Mouse (Mus musculus): ENCODE measurements around the gene Itpkb.
A peak's percentile ranks its signal among the peaks of the same experiment; 100 is the strongest.

The Itpkb gene

DNA sequence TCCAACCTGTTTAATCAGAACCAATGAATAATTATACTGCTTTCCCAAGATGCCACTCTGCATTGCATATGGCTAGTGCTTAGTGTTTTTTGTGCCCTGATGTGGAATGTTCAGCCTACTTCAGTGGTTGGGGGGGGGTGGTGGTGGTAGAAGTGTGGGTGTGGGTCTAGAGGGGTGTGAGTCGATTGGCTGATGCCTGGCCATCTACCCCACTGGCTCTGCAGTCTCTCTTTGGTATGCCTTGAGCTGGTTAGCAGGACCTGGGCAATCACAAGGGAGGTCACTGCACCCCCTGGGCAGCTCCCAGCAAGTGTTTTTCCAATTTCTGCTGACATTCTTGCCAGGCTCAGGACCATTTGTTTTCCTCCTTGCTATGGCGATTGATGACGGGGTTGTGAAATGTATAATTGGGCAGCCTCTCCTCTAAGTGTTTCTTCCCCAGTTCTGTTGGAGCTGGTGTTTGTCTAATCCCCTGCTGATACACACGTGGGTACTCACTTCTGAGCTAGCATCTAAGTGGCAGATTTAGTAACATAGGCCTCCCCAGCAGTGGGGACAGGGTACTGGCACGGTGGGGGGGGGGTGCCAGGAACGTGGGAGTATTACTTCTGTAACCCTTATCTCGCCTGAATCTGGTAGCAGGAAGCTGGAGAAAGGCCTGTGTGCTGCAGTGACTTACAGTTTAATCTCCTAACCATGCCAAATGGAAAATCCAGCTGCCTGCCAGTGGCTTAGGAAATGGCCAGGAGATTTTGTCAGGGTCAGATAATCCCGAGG lies 13.3 kb downstream of the Itpkb start:
- DNase-seq (ENCODE audit: low spot score) = no peak

DNA sequence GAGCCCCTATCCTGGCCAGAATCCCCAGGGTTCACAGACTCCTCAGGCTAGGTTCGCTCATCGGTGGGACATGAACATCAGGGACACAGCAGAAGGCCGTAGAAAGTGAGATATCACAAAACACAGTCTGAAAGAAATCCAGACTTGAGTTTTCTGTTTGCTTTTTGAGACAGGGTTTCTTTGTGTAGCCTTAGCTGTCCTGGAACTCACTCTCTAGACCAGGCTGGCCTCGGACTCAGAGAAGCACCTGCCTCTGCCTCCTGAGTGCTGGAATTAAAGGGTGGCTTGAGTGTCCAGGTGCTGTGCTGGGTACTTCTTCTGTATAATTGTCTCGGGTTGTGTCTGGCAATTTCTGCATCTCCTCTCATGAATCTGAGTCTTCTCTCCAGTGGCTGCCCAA lies 14.8 kb downstream of the Itpkb start:
- DNase-seq (ENCODE audit: low spot score) = no peak

DNA sequence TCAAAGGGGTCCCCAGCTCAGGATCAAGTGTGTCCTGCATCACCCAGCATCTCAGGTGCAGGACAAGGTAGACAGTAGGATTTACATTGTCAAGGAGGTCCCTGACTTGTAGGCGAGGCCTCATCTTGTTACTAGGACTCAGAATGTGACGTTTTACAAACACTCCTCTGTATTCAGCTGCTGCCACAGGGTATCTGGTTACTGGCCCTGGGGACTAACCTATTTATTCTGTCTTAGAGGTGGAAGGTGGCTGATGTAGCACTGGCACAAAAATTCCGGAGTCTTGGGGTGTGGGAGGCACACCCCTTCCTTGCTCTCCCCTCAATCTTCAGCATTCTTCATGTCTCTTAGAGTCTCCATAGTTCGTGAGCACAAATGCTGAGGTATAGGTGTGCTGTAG lies 16.8 kb downstream of the Itpkb start:
- DNase-seq (ENCODE audit: low spot score) = no peak

DNA sequence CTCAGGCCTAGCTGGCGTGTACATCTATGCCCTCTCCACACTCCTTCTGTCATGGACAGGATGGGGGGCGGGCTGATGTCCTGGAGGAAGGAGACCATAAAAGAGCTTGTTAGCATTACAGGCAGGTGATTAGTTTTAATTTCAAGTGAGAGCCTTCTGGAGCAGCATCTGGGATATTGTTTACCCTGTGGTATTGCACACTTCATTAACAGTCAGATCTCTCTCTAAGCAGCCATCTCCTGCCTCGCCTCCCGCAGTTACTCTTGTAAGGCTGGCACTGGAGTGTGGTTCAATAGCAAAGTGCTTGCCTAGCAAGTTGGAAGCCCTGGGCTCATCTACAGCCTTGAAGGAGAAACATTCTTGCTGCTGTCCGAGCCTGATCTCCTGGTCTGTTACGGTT lies 17.6 kb downstream of the Itpkb start:
- no peak for DNase-seq (ENCODE audit: low spot score)

DNA sequence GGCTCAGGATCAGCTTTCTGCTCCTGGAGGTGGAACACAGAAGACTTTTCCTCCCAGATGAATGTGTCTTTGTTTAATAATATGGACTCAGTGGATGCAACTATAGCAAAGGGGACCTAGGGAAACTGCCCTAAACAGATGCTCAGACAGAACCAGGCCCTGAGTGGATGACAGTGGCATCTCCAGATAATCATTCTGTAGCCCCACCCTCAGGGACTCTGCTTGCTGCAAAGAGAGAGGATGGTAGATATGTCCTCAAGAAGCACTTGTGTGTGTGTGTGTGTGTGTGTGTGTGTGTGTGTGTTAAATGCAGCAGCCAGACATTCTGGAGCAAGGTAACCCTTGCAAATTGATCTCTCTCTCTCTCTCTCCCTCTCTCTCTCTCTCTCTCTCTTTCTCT lies 18.8 kb downstream of the Itpkb start:
- DNase-seq (ENCODE audit: low spot score) = no peak

DNA sequence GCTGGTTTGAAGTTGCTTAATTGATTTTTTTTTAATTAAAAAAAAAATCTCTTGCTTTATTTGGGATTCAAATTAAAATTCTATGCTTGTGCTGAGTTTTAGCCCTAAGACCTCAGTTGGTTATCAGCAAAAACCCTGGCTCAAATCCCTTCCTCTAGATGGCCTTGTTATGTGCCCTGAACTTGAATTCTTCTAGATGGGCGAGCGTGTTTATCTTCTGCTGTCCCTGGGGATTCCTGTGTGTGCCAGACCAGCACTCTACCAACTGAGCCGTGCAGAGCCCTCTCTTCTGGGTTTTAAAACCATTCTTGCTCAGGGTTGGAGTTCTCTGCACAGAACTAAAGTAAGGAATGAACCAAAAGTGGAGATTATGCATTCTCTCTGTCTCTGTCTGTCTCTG lies 22.0 kb downstream of the Itpkb start:
- no peak for DNase-seq (ENCODE audit: low spot score)

DNA sequence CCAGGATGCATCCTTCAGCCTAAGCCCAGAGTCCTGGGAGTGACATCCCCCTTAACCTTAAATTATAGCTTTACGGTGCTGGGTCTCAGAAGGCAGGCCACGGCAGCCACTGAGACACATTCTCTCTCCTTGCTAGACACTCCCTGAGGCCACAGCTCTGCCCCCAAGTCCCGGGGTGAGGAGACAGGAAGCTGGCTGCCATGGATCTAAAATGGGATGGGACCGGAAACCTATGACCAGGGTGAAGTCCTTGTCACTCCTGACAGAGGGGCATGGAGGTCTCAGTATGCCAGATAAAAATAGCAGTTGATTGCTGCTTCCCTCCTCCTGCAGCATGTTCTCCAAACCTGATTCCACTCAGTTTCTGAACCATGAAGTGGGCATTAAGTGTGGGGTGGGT lies 23.8 kb downstream of the Itpkb start:
- DNase-seq (ENCODE audit: low spot score) = no peak

DNA sequence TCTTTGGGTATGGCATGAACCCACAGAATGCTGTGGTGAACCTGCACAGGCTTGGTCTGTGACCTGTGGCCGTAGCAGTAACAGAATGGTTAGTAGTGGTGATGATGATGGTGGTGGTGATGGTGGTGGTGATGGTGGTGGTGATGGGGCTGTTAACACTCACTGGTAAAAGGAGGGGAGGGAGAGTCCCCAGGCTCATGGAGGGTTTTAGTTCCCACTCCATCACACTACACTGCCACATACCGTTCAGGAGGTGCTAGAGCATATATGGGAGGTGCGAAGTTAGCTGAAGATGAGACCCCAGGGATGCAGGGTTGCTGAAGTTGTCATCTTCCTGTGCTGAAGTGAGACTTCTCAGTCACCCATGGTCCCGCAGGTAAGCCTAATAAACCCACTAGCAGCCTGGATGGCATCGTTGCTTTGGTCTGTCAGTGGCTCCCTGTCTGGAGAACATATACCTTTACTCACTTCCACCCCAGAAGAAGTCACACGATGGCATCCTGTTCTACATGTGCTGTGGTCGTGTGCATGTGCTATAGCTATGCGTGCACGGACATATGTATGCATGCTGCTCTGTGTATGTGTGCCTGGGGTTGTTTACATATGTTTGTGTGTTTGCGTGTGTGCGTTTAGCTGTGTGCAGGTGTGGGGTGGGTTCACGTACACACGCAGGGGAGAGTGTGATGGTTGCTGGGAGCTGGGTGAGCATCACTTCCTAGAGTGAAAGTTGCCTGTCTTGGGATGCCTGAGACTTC lies 24.9 kb downstream of the Itpkb start:
- DNase-seq (ENCODE audit: low spot score) = no peak

DNA sequence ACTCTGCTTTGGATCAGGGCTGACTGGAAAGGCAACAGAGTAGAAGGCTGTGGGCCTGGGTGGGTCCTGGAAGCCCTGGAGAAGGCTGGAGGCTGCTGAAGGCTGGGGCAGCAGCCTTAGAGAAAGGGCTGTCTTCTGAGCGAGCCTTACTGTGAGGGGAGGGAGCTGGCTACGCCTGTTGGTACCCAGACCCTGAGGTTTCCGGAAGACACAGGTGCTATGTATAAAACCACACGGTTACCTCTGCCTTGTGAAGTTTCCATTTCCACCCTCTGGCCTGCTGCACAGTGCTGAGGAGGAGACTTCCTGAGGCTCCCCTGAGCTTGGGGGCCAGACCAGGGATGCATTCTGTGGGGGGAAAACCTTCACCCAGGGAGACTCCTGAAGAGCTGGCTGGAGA lies 25.9 kb downstream of the Itpkb start:
- DNase-seq (ENCODE audit: low spot score) = peak; percentile 83

DNA sequence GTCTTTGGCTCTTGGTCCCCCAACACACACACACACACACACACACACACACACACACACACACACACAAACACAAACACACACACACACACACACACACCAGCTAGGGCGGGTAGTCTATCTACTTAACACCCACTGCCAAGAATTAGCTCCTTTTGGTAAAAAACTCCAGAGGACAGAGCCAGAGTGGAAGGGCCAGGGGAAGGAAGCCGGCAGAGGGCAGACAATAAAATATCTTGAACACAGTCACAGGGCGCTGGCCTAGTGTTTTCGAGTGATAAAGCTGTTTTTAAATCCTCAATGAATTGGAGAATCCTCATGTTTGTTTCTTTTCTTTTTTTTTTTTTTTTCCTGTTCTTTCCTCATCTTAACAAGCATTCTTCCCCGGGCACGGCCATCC lies 26.6 kb downstream of the Itpkb start:
- no peak for DNase-seq (ENCODE audit: low spot score)

DNA sequence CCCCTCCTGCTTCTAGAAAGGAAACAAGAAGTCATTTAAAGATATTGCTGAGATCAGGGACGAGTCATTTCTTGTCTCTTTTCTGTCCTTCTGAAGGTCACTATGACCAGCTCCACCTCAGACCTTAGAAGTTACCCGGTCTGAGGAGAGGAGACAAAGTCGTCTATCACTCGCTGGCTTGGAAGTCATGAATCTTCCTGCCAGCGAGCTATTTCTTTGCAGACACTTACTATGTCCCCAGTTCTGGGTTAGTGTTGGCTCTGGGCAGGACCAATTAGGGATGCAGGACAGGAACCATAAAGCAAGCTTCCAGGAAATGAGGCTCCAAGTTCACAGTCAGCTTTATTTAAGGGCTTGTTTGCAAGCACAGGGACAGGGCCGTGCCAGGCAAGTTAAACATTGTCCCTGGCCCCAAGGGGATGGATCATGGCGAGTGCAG lies 27.6 kb downstream of the Itpkb start:
- DNase-seq (ENCODE audit: low spot score) = no peak

DNA sequence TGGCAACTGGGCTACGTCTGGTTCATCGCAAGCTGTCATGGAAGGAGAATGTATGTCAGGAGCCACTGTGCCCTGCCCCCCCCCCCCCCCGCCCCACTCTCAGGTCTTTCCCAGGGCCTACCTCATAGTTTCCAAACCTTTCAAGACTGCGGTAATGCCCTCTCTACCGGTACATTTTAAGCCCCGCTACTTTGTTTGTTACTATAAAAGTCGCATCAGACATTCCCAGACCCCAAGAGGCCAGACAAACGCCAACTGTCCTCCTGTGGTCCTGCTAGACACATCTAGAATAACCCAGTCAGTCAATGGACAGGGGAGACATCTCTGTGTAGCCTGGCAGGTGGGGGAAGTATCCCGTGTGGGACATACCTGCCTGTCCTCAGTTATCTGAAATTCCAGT lies 28.2 kb downstream of the Itpkb start:
- DNase-seq (ENCODE audit: low spot score) = no peak

DNA sequence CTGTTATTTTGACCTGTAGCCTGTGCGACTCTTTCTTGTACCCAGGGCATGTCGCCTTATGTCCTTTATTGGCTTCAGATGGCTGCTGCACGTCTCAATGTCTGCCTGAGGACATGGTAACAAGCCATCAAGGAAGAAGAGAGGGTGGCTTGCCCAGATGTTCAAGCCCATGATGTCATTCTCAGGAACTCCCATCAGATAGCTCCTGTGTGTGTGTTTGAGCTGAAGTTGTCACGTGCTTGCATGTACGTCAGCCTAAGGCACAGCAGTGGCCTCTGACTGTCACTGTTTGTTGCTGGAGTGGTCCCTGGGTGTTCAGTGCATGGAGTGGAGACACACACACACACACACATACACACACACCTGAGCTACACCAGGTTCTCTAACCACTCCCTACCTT lies 29.0 kb downstream of the Itpkb start:
- DNase-seq (ENCODE audit: low spot score) = peak; percentile 87

DNA sequence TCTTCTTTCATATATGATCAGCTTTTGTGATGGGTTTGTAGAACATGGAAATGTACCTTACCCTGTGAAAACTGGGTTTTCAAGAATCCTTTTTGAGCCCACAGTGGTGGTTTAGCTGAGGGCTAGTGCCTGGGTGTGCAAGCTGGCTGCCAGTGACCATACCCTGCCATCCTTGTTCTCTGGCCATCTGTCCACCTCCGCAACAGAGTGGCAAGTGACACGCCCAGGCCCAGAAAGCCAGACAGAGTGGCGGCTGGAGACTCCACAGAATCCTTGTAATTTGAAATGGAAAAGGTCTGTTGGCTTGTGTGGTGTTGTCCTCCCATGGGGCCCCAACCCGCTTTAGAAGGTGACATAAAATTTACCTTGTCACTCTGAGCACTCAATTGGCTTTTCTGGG lies 31.9 kb downstream of the Itpkb start:
- no peak for DNase-seq (ENCODE audit: low spot score)

DNA sequence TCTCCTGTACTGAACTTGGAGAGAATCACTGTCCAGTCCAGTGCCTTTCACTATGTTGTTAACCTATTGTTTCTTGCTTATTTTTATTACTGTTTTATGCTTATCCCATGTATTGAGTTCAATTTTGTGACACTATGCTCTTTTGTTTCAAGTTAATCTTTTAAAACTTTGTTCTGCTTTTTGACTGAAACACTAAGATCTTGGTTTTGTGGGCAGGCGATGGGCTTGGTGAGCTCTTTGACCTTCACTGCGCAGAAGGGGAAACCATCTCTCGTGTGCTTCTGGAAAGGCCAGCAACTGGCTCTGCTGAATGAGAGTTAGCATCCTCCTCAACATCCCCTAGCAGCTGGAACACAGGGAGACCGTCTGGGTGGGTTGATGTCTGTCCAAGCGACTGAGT lies 32.6 kb downstream of the Itpkb start:
- no peak for DNase-seq (ENCODE audit: low spot score)

DNA sequence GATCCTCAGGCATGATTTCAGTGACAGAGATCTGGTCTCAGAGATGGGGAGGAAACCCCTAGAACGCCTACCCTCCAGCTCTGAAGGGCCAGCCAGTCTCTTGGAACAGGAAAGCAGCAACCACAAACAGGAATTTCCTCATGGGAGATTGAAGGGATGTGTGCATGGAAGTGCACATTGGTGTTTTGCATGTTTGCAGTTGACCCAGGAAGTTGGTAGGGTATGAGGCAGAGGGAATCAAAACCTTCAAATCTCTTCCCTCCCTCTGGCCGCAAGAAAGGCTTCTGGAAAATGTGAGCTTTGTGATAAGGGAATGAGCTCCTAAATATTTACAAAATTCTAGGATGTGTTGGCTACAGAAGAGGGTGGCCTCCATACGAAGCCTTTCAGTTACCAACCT lies 33.0 kb downstream of the Itpkb start:
- no peak for DNase-seq (ENCODE audit: low spot score)

DNA sequence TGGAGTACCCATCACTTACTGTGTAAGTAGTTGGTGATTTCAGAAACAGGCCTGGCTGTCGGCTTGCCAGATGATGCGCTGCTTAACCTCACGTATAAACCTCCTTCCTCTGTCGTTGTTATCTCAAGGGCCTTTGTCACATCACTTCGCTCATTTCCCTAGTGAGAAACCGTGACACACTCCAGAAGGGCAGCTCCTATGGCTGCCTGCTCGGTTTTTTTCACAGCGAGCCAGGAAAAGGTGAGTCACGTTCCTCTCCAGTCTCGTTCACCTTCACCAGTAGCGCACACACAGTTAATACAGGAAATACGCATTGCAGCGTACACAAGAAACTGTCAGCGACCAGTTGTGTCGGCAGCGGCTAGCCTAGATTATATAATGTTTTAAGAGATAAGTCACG lies 33.7 kb downstream of the Itpkb start:
- DNase-seq (ENCODE audit: low spot score) = peak; percentile 88

DNA sequence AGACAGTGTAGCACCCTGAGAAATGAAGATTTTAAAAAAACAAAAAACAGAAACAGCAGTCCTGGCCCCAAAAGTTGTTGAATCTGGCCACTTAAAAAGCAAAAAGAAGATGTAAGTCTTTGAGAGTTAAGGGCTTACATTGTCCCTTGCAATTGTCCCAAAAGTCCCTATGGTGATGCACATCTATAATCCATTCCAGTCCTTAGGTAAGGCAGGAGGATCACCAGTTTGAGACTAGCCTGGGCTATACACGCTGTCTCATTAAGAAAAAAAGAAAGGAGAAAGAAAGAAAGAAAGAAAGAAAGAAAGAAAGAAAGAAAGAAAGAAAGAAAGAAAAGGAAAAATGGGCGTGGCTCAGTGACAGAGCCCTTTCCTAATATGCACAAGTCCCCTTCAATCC lies 34.4 kb downstream of the Itpkb start:
- no peak for DNase-seq (ENCODE audit: low spot score)

DNA sequence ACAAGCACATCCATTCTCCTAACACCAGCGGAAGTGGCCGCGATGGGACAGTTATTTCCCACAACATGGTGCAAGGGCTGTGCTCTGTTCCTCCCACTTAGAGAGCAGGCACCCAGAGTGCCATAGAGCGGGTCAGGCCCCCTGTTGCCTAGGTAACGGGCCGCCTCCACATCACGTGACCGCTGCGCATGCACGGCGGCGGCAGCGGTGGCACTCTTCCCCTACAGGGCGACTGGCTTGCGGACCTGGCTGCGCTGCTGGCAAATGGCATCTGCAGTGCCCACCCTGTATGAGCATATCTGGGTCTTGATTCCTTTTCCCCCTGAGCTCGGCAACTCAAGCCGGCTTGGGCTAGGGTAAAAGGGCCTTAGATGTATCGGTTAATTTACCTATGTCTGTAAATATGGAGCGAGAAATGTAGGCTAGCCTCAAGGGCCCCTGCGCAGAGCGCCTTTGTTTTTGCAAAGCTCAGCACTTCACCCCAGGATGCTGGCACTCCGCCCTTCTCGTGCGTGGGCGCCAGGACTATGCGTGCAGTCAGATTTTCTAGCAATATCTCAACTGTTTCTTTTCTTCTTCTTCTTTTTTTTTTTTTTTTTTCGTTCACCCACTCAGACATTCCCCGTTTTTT lies 35.0 kb downstream of the Itpkb start:
- peak; percentile 94 for DNase-seq (ENCODE audit: low spot score)

DNA sequence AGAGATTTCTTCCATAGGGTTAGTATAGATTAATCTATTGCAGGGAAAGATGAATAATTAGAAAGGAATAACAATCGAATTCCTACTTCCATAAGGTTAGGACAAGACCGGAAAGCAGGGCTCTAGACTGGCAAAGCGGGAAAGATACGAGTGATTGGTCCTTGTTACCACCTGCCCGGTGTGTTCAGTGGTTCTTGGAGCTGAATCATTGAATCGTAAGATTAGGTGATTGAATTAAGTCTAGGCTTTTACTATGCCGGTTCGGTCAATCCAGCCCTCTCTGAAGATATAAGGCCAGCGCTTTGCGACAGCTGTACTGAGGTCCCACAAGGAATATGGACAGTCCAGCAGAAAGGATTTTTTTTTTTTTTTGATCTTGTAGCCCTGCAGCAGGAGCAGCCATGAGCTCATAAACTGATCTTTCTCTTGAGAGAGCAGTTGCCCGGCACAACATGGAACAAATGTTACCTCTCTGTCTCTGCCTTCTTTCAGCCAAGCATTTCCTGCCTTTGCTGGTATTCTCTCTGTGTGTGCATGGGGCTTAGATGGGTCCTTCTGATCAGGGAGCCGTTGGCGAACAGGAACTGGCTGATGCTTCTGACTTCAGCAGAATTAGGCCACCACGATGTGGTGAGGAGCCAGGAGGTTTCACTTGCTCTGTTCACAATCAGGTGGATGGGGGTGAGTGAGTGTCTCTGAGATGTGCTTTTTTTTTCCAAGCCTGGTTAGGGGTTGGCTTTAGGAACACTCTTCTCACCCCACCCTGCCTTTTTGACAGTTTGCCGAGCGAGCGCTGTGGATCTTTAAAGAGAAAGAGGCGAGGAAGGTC lies 35.9 kb downstream of the Itpkb start:
- DNase-seq (ENCODE audit: low spot score) = peak; percentile 79

DNA sequence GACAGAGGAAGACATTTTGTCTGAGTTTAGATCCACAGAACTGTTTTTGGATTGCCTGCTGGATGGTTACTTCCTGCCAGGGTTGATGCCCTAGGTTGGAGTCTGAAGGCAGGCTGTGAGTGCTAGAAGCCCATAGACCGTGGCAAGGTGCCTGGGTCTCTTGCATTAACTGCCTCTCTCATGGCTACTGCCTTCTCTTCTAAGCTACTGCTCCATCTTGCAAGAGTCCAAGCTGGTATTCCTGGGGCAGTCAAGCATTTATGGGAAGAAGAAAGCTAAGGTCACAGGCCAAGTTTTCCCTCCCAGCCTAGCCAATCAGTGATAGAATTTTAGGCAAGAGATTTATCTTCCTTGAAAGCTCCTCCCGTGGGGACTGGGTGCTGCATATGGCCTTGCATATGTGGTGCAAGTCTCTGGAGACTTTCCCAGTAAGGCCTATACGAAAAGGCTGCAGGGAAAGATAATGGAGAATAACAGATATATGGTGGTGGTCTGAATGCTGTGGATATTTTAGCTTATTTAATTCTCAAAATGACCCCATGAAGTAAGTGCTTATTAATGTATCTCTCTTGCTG lies 36.8 kb downstream of the Itpkb start:
- DNase-seq (ENCODE audit: low spot score) = no peak

DNA sequence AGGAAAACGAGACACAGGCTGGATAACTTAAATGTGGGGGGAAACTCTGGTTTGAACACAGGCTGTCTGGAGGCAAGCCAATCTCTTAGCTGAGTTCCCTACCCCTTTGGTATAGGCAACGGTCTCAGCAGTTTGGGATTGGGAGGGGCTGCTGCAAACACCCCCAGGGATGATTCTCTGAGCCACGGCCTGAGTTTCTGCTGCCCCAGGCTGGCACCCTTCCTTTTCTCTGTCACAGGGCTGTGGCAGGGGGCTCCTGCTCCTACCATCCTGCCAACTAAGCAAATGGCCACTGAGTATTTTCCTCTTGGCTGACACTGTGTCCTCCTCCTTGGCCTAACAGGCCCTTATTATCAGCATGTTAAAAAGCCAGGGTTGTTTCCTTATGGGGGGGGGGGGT lies 37.3 kb downstream of the Itpkb start:
- DNase-seq (ENCODE audit: low spot score) = no peak

Data from T-cell, adult 2 months (primary cell).